Comparison of ENCODE assay signal across 8 mouse cellular contexts in genomic region chr10:75704212-75705185, GRCm38 (mm10). TPM values are rescaled to one million over a fixed set of nuclear protein-coding genes. Genes with fewer than 3 reads are reported as not detected.
DNase-seq lines count a peak whose midpoint lies in the region; ATAC-seq and TF ChIP-seq lines count a peak whose summit lies in the region.

No protein-coding gene starts in this region.

- no peaks in the 10 kb centered on the region for H3K79me2 ChIP-seq in myocyte (ENCODE audit: control insufficient read depth, insufficient read depth)

- no peaks in the 10 kb centered on the region for H3K9me3 ChIP-seq in intestine, embryonic 15.5 days

- peak; percentile 18; the same call in 1 of the 2 replicates for ATAC-seq in intestine, embryonic 15.5 days
- no peak for ATAC-seq in erythroblast, adult 5-6 weeks (replicated peaks; ENCODE audit: low FRiP score, poor library complexity, severe bottlenecking)

- DNase-seq in adipocyte (ENCODE audit: low spot score): peak; percentile 97
- peak; percentile 99 for DNase-seq in cerebellum, adult 11-12 months
- DNase-seq in frontal cortex, postnatal 25 days (ENCODE audit: low spot score in 2 of 2): peak; percentile 70 to 80
- peak; percentile 90 to 98 for DNase-seq in left cerebral cortex, postnatal 25 days (ENCODE audit: low spot score in 2 of 2)
- DNase-seq in urinary bladder, postnatal 14 days (ENCODE audit: low spot score): peak; percentile 77

- TF ChIP-seq POLR2A in myocyte (IDR thresholded peaks at IDR 0.05; ENCODE audit: insufficient read length, low read depth): peak; percentile 14

- 76% methylated on average over 15 of the region's 15 CpGs for WGBS in intestine, embryonic 15.5 days

- no peak overlapping the region for H3K4me3 ChIP-seq in intestine, embryonic 15.5 days (replicated peaks)
- no peak overlapping the region for H3K4me3 ChIP-seq in myocyte

- H3K27me3 ChIP-seq in intestine, embryonic 15.5 days (replicated peaks): no peaks in the 10 kb centered on the region
- H3K27me3 ChIP-seq in myocyte (ENCODE audit: control insufficient read depth, insufficient read depth, insufficient read length): no peaks in the 10 kb centered on the region

- no peaks in the 10 kb centered on the region; the same call in 1 of the 2 replicates for H3K4me1 ChIP-seq in intestine, embryonic 15.5 days (replicated peaks)

- no peak overlapping the region for H3K4me2 ChIP-seq in intestine, embryonic 15.5 days (replicated peaks)
- peak overlapping the region; percentile 54 for H3K4me2 ChIP-seq in myocyte (ENCODE audit: low read depth)

- peak overlapping the region; percentile 46 for H3K27ac ChIP-seq in intestine, embryonic 15.5 days

- H3ac ChIP-seq in myocyte (ENCODE audit: control insufficient read depth, insufficient read length): no peak overlapping the region

- no peak overlapping the region for H3K9ac ChIP-seq in intestine, embryonic 15.5 days

- intact Hi-C loops in left cerebral cortex, postnatal 25 days (cut with DNase I): loop anchor here (2.0 to 5.0 kb wide), 3 partner anchors 70 to 187 kb away; partner anchors contain the start of genes Ggt5, Gucd1 and Snrpd3

- H3K36me3 ChIP-seq in intestine, embryonic 15.5 days: peaks cover 12% of the 10 kb centered on the region
- H3K36me3 ChIP-seq in myocyte (ENCODE audit: control insufficient read depth, insufficient read depth): peaks cover 4% of the 10 kb centered on the region

TF ChIP-seq in myocyte, 11 proteins besides CTCF, POLR2A, EP300 and RAD21:
- TF ChIP-seq E2F4 (IDR thresholded peaks at IDR 0.05; ENCODE audit: insufficient read depth) (no peak), TCF3 (IDR thresholded peaks at IDR 0.05; ENCODE audit: insufficient read length, low read depth) (no peak), USF1 (IDR thresholded peaks at IDR 0.05; ENCODE audit: low read depth) (no peak), MYOD1 (IDR thresholded peaks at IDR 0.05; ENCODE audit: control insufficient read depth in 1 of 3, insufficient read length in 2 of 3, low read depth in 2 of 3) (peak; percentile 14 to 61 (median 44)), SRF (IDR thresholded peaks at IDR 0.05; ENCODE audit: control insufficient read depth, insufficient read length, low read depth) (no peak), MYOG (IDR thresholded peaks at IDR 0.05; ENCODE audit: control insufficient read depth in 1 of 3, insufficient read depth in 1 of 3, insufficient read length in 2 of 3, low read depth in 2 of 3) (peak in 1 of 3 experiments; percentile 21), MAX (IDR thresholded peaks at IDR 0.05; ENCODE audit: low read depth) (no peak), CEBPB (IDR thresholded peaks at IDR 0.05; ENCODE audit: insufficient read depth, poor library complexity, severe bottlenecking) (no peak), TCF12 (IDR thresholded peaks at IDR 0.05; ENCODE audit: insufficient read depth, poor library complexity, severe bottlenecking) (no peak), POLR2AphosphoS2 (IDR thresholded peaks at IDR 0.05; ENCODE audit: insufficient read length, low read depth) (peak; percentile 31), REST (IDR thresholded peaks at IDR 0.05; ENCODE audit: insufficient read depth, insufficient read length) (no peak)
TF ChIP-seq in myocyte: peak in this region for 3.

RNA-seq across cellular contexts. Expression of gene Cabin1, which starts 59.6 kb away (rescaled TPM):
- 29.0 and 32.6 TPM in 2 replicates for polyA plus RNA-seq in intestine, embryonic 15.5 days (2015; fragmentation: Nextera tagmentation; extraction: Ambion mirVana)
- 10 to 100 TPM; 69.4 to 69.7 TPM for total RNA-seq in left cerebral cortex, postnatal 25 days (2021)
- 24.0 TPM for polyA plus RNA-seq in myocyte (2012; fragmentation: generic; extraction: Trizol)
- total RNA-seq in erythroblast, adult 5-6 weeks (2015; ENCODE audit: low replicate concordance): 133 and 187 TPM in 2 replicates
- 246 and 264 TPM in 2 replicates for total RNA-seq in erythroblast, adult 5-6 weeks (2017; ENCODE audit: low replicate concordance)
